Mouse (Mus musculus): ENCODE results near the gene Noc4l.

The Noc4l gene

GRCm38 (mm10) chr5:110652719-110653648 is at the start of gene Noc4l, which contains the start of gene Ddx51:
Gene Noc4l, minus strand, starts transcription at chr5:110653417.
Gene Ddx51, plus strand, starts transcription at chr5:110653451.
- peak; percentile 100 for DNase-seq

- DNase-seq, result no peak
Observed at GRCm38 (mm10) chr5:110698617-110699016, 45.4 kb upstream of the Noc4l start.

- DNase-seq, result no peak
Observed at GRCm38 (mm10) chr5:110682041-110682440, 28.8 kb upstream of the Noc4l start.

- peak; percentile 19 for DNase-seq
Observed at GRCm38 (mm10) chr5:110665486-110666121, 12.4 kb upstream of the Noc4l start.

- DNase-seq, result no peak
Observed at GRCm38 (mm10) chr5:110664750-110665269, 11.6 kb upstream of the Noc4l start.

- DNase-seq, result no peak
Observed at GRCm38 (mm10) chr5:110664041-110664440, 10.8 kb upstream of the Noc4l start.

- no peak for DNase-seq
Observed at GRCm38 (mm10) chr5:110659682-110660081, 6.5 kb upstream of the Noc4l start.

GRCm38 (mm10) chr5:110653686-110654085 is 469 bp upstream of the Noc4l start:
- no peak for DNase-seq

- no peak for DNase-seq
Observed at GRCm38 (mm10) chr5:110646377-110646776, 6.8 kb downstream of the Noc4l start.

GRCm38 (mm10) chr5:110639459-110639858 is 13.8 kb downstream of the Noc4l start:
- peak; percentile 68 for DNase-seq

- no peak for DNase-seq
Observed at GRCm38 (mm10) chr5:110638306-110639074, 14.7 kb downstream of the Noc4l start.

- DNase-seq, result no peak
Observed at GRCm38 (mm10) chr5:110635951-110636707, 17.1 kb downstream of the Noc4l start.

GRCm38 (mm10) chr5:110629525-110630120 is 23.6 kb downstream of the Noc4l start:
- no peak for DNase-seq

- DNase-seq, result no peak
Observed at GRCm38 (mm10) chr5:110628156-110628555, 25.1 kb downstream of the Noc4l start.

- no peak for DNase-seq
Observed at GRCm38 (mm10) chr5:110627351-110627750, 25.9 kb downstream of the Noc4l start.

- no peak for DNase-seq
Observed at GRCm38 (mm10) chr5:110624319-110624718, 28.9 kb downstream of the Noc4l start.

GRCm38 (mm10) chr5:110619226-110619625 is 34.0 kb downstream of the Noc4l start:
- no peak for DNase-seq

GRCm38 (mm10) chr5:110611435-110612158 is 41.6 kb downstream of the Noc4l start:
- DNase-seq, result no peak

- no peak for DNase-seq
Observed at GRCm38 (mm10) chr5:110610484-110610883, 42.7 kb downstream of the Noc4l start.

- no peak for DNase-seq
Observed at GRCm38 (mm10) chr5:110609868-110610267, 43.3 kb downstream of the Noc4l start.

GRCm38 (mm10) chr5:110609425-110609824 is 43.8 kb downstream of the Noc4l start:
- DNase-seq, result no peak
